8 mouse cellular contexts compared by ENCODE assay signal in the genomic region with DNA sequence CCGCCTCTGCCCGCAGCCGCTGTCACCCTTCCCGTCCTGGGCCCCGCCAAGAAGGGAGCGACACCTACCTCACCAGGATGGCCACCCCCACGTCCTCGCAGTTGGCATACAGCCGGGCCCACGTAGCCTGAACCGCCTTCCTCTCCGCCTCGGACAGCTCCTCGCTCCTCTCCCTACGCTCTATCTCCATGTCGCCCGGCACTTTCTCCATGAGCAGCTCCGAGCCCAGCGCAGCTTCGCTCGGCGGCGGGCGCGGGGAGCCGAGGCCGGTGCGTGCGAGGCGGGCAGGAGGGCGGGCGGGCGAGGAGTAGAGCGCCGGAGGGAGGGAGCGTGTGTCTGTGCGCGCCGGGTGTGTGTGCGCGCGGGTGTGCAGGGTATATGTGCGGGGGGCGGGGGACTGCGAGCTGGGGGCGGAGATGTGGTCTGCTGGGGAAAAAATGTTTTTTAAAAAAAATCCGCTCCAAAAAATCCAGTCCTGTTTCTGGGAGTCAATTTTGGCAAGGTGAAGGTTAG. TPM values are rescaled to one million over a fixed set of nuclear protein-coding genes. Genes with fewer than 3 reads are reported as not detected.
DNase-seq lines count a peak whose midpoint lies in the region; ATAC-seq and TF ChIP-seq lines count a peak whose summit lies in the region.

No protein-coding gene starts in this region.

- no peak for ATAC-seq in forebrain, embryonic 11.5 days (replicated peaks; ENCODE audit: low FRiP score)
- ATAC-seq in hindbrain, postnatal 0 days, result peak; percentile 52; the same call in 1 of the 2 replicates
- ATAC-seq in lung, postnatal 0 days, result no peak
- ATAC-seq in stomach, embryonic 15.5 days (ENCODE audit: insufficient read depth, low FRiP score, low read depth), result no peak
- no peak for ATAC-seq in erythroid progenitor cell, adult 5-6 weeks (replicated peaks; ENCODE audit: low FRiP score, poor library complexity, severe bottlenecking)

- TF ChIP-seq EP300 in lung, postnatal 0 days (IDR thresholded peaks at IDR 0.05), result no peak

- H3K27ac ChIP-seq in forebrain, embryonic 11.5 days (ENCODE audit: low read depth, low read length), result no peak overlapping the region
- peak overlapping the region; percentile 75 for H3K27ac ChIP-seq in hindbrain, postnatal 0 days
- H3K27ac ChIP-seq in lung, postnatal 0 days (ENCODE audit: low read length), result peak overlapping the region; percentile 32; the same call in 1 of the 2 replicates
- H3K27ac ChIP-seq in stomach, embryonic 15.5 days, result no peak overlapping the region

- H3K9ac ChIP-seq in forebrain, embryonic 11.5 days (ENCODE audit: low read length), result peak overlapping the region; percentile 60
- H3K9ac ChIP-seq in hindbrain, postnatal 0 days (replicated peaks; ENCODE audit: low read length), result peak overlapping the region; percentile 79
- H3K9ac ChIP-seq in lung, postnatal 0 days (replicated peaks; ENCODE audit: low read depth), result peak overlapping the region; percentile 52
- H3K9ac ChIP-seq in stomach, embryonic 15.5 days, result peak overlapping the region; percentile 61

- peaks cover 28% of the 10 kb centered on the region for H3K27me3 ChIP-seq in forebrain, embryonic 11.5 days (ENCODE audit: control insufficient read depth, insufficient read depth, low read length)
- no peaks in the 10 kb centered on the region for H3K27me3 ChIP-seq in hindbrain, postnatal 0 days (ENCODE audit: insufficient read depth, low read length)
- no peaks in the 10 kb centered on the region; the same call in none of the 2 replicates for H3K27me3 ChIP-seq in lung, postnatal 0 days (replicated peaks; ENCODE audit: insufficient read depth, low read length)
- peaks cover 27% of the 10 kb centered on the region for H3K27me3 ChIP-seq in stomach, embryonic 15.5 days (replicated peaks)

- peak overlapping the region; percentile 92 for H3K4me2 ChIP-seq in forebrain, embryonic 11.5 days (ENCODE audit: low read depth, low read length, severe bottlenecking)
- H3K4me2 ChIP-seq in hindbrain, postnatal 0 days (ENCODE audit: low read depth, low read length), result peak overlapping the region; percentile 95
- H3K4me2 ChIP-seq in lung, postnatal 0 days (replicated peaks; ENCODE audit: low read depth, low read length), result peak overlapping the region; percentile 95
- H3K4me2 ChIP-seq in stomach, embryonic 15.5 days, result peak overlapping the region; percentile 94

- no peak for TF ChIP-seq CTCF in hindbrain, postnatal 0 days (IDR thresholded peaks at IDR 0.05; ENCODE audit: low read depth)
- TF ChIP-seq CTCF in lung, postnatal 0 days (IDR thresholded peaks at IDR 0.05), result no peak

- H3K9me3 ChIP-seq in forebrain, embryonic 11.5 days (ENCODE audit: control insufficient read depth, low read length), result no peaks in the 10 kb centered on the region
- no peaks in the 10 kb centered on the region for H3K9me3 ChIP-seq in hindbrain, postnatal 0 days (ENCODE audit: low read length)
- no peaks in the 10 kb centered on the region for H3K9me3 ChIP-seq in lung, postnatal 0 days (ENCODE audit: low read length)
- H3K9me3 ChIP-seq in stomach, embryonic 15.5 days, result no peaks in the 10 kb centered on the region

- H3K4me3 ChIP-seq in forebrain, embryonic 11.5 days (ENCODE audit: low read depth, low read length), result peak overlapping the region; percentile 46
- peak overlapping the region; percentile 64 for H3K4me3 ChIP-seq in hindbrain, postnatal 0 days (ENCODE audit: low read length)
- peak overlapping the region; percentile 50 for H3K4me3 ChIP-seq in lung, postnatal 0 days (ENCODE audit: low read depth, low read length)
- peak overlapping the region; percentile 56 for H3K4me3 ChIP-seq in stomach, embryonic 15.5 days (replicated peaks)

- under 1% methylated on average over 46 of the region's 47 CpGs for WGBS in forebrain, embryonic 11.5 days
- under 1% methylated on average over 46 of the region's 47 CpGs for WGBS in hindbrain, postnatal 0 days
- 0% methylated on average over 28 of the region's 47 CpGs for WGBS in lung, postnatal 0 days
- WGBS in stomach, embryonic 15.5 days, result under 1% methylated on average over 43 of the region's 47 CpGs

- H3K36me3 ChIP-seq in forebrain, embryonic 11.5 days (ENCODE audit: control insufficient read depth, insufficient read depth, low read length), result no peaks in the 10 kb centered on the region
- no peaks in the 10 kb centered on the region; the same call in 1 of the 2 replicates for H3K36me3 ChIP-seq in hindbrain, postnatal 0 days (ENCODE audit: insufficient read depth, low read length)
- H3K36me3 ChIP-seq in lung, postnatal 0 days (ENCODE audit: insufficient read depth, low read length), result no peaks in the 10 kb centered on the region
- no peaks in the 10 kb centered on the region for H3K36me3 ChIP-seq in stomach, embryonic 15.5 days

- DNase-seq in left cerebral cortex, adult 18-20 months (ENCODE audit: low spot score in 2 of 2), result peak; percentile 62 to 69
- no peak for DNase-seq in left cerebral cortex, adult 11 months (ENCODE audit: low spot score)
- DNase-seq in brain, adult 2 months (ENCODE audit: low read depth, low spot score), result peak; percentile 74
- DNase-seq in forebrain, embryonic 11.5 days (ENCODE audit: low spot score), result peak; percentile 75
- peak; percentile 63 for DNase-seq in hindbrain, postnatal 0 days (ENCODE audit: low spot score)
- DNase-seq in lung, postnatal 0 days (ENCODE audit: low spot score), result peak; percentile 56

- H3K4me1 ChIP-seq in forebrain, embryonic 11.5 days (replicated peaks; ENCODE audit: control insufficient read depth, insufficient read depth, low read length), result peaks cover 21% of the 10 kb centered on the region
- peaks cover 25% of the 10 kb centered on the region for H3K4me1 ChIP-seq in hindbrain, postnatal 0 days (ENCODE audit: insufficient read depth, low read length)
- H3K4me1 ChIP-seq in lung, postnatal 0 days (ENCODE audit: insufficient read depth, low read depth, low read length), result peaks cover 6% of the 10 kb centered on the region; the same call in 1 of the 2 replicates
- peaks cover 34% of the 10 kb centered on the region for H3K4me1 ChIP-seq in stomach, embryonic 15.5 days

RNA-seq across cellular contexts. Expression of a gene that starts 0.3 kb away (rescaled TPM):
- 10 to 100 TPM; 48.6 to 55.9 TPM for total RNA-seq in left cerebral cortex, adult 18-20 months (2021)
- 1.7 TPM in 2 replicates for polyA plus RNA-seq in forebrain, embryonic 11.5 days (2014; fragmentation: Nextera tagmentation; extraction: Ambion mirVana)
- total RNA-seq in hindbrain, postnatal 0 days (2014; rRNA removed), result 48.4 and 54.7 TPM in 2 replicates
- 46.0 and 48.1 TPM in 2 replicates for polyA plus RNA-seq in hindbrain, postnatal 0 days (2015; fragmentation: Nextera tagmentation; extraction: Ambion mirVana)
- polyA plus RNA-seq in lung, postnatal 0 days (2015; fragmentation: Nextera tagmentation; extraction: Ambion mirVana), result 27.3 and 32.0 TPM in 2 replicates
- 16.7 and 17.7 TPM in 2 replicates for polyA plus RNA-seq in stomach, embryonic 15.5 days (2015; fragmentation: Nextera tagmentation; extraction: Ambion mirVana)
- total RNA-seq in erythroid progenitor cell, adult 5-6 weeks (2015; ENCODE audit: low replicate concordance), result not detected in 2 replicates
- not detected in 2 replicates for total RNA-seq in erythroid progenitor cell, adult 5-6 weeks (2017; ENCODE audit: low replicate concordance)

RNA-seq across cellular contexts. Expression of a gene that starts 0.4 kb away (rescaled TPM):
- total RNA-seq in left cerebral cortex, adult 18-20 months (2021), result 1 to 10 TPM; 3.7 to 7.9 TPM
- polyA plus RNA-seq in forebrain, embryonic 11.5 days (2014; fragmentation: Nextera tagmentation; extraction: Ambion mirVana), result 0.23 and 0.67 TPM in 2 replicates
- 1.2 and 1.3 TPM in 2 replicates for total RNA-seq in hindbrain, postnatal 0 days (2014; rRNA removed)
- polyA plus RNA-seq in hindbrain, postnatal 0 days (2015; fragmentation: Nextera tagmentation; extraction: Ambion mirVana), result 5.3 and 6.4 TPM in 2 replicates
- 10.9 and 16.4 TPM in 2 replicates for polyA plus RNA-seq in lung, postnatal 0 days (2015; fragmentation: Nextera tagmentation; extraction: Ambion mirVana)
- 1.2 and 1.3 TPM in 2 replicates for polyA plus RNA-seq in stomach, embryonic 15.5 days (2015; fragmentation: Nextera tagmentation; extraction: Ambion mirVana)
- total RNA-seq in erythroid progenitor cell, adult 5-6 weeks (2015; ENCODE audit: low replicate concordance), result not detected in 2 replicates
- total RNA-seq in erythroid progenitor cell, adult 5-6 weeks (2017; ENCODE audit: low replicate concordance), result not detected in 2 replicates

RNA-seq across cellular contexts. Expression of a gene that starts 26.9 kb away (rescaled TPM):
- 1 to 10 TPM; 1.6 to 1.9 TPM for total RNA-seq in left cerebral cortex, adult 18-20 months (2021)
- polyA plus RNA-seq in forebrain, embryonic 11.5 days (2014; fragmentation: Nextera tagmentation; extraction: Ambion mirVana), result 2.5 and 2.7 TPM in 2 replicates
- total RNA-seq in hindbrain, postnatal 0 days (2014; rRNA removed), result 3.8 and 4.0 TPM in 2 replicates
- polyA plus RNA-seq in hindbrain, postnatal 0 days (2015; fragmentation: Nextera tagmentation; extraction: Ambion mirVana), result 1.1 and 1.6 TPM in 2 replicates
- polyA plus RNA-seq in lung, postnatal 0 days (2015; fragmentation: Nextera tagmentation; extraction: Ambion mirVana), result 23.5 and 27.9 TPM in 2 replicates
- polyA plus RNA-seq in stomach, embryonic 15.5 days (2015; fragmentation: Nextera tagmentation; extraction: Ambion mirVana), result 7.4 and 7.5 TPM in 2 replicates
- 6.3 and 12.6 TPM in 2 replicates for total RNA-seq in erythroid progenitor cell, adult 5-6 weeks (2015; ENCODE audit: low replicate concordance)
- total RNA-seq in erythroid progenitor cell, adult 5-6 weeks (2017; ENCODE audit: low replicate concordance), result 5.9 and 11.5 TPM in 2 replicates

Comparison
In these comparisons a context has a peak if more than half of its experiments do, and no peak if none do; other contexts are left out.
1. H3K27ac ChIP-seq: peak in hindbrain, postnatal 0 days (single experiment) and lung, postnatal 0 days (single experiment); none in forebrain, embryonic 11.5 days (single experiment) and stomach, embryonic 15.5 days (single experiment).
2. Peak in every context shown above with its lines, with median percentiles within 50 percentile points of each other: H3K4me2 ChIP-seq, H3K4me3 ChIP-seq and H3K9ac ChIP-seq.